Mouse (Mus musculus): ENCODE data around the gene Gfi1b.

DNA sequence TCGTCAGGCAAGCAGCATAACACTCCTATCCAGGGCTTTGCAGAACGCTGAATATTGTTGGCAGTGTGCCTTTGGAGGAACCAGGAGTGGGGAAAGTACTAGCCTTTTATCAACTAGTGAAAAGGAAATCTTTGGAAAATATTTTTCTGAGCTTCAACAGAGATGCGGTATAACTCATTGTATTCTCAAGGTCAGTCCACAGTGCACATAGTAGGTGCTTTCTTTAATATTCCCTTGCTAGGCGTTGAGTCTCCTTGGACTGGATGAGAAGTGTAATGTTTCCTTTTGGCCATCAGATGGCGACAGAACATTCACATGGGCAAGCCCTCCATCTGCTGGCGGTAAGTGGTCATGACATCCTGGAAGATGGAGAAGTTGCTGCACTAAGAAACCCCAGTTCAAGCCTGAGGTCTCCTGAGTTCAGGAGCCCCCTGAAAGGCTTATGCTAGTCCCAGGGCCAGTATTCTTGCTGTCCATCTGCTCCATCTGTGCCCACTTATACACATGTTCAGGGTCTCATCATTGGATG is 36.7 kb downstream of the Gfi1b start:
- TF ChIP-seq EP300 (IDR thresholded peaks at IDR 0.05; ENCODE audit: low read depth) (no peak), CTCF (IDR thresholded peaks at IDR 0.05; ENCODE audit: low read depth) (peak; percentile 100)
